Mouse (Mus musculus): ENCODE results near the gene Lpp. TPM values are rescaled to one million over a fixed set of nuclear protein-coding genes. Genes with fewer than 3 reads are reported as not detected.

Gene Lpp
- not detected in 2 replicates for polyA plus RNA-seq (2012)

- no peak for TF ChIP-seq GATA1 (IDR thresholded peaks at IDR 0.05; ENCODE audit: low read length)
Observed at GRCm38 (mm10) chr16:24392651-24393555, at the start of gene Lpp. Lpp (plus strand) TSS chr16:24393507.

- no peak for TF ChIP-seq GATA1 (IDR thresholded peaks at IDR 0.05; ENCODE audit: low read length)
Observed at GRCm38 (mm10) chr16:24347582-24348411, 45.5 kb upstream of the Lpp start.

GRCm38 (mm10) chr16:24350306-24350705 is 43.0 kb upstream of the Lpp start:
- no peak for TF ChIP-seq GATA1 (IDR thresholded peaks at IDR 0.05; ENCODE audit: low read length)

GRCm38 (mm10) chr16:24350751-24351150 is 42.6 kb upstream of the Lpp start:
- TF ChIP-seq GATA1 (IDR thresholded peaks at IDR 0.05; ENCODE audit: low read length): no peak

- TF ChIP-seq GATA1 (IDR thresholded peaks at IDR 0.05; ENCODE audit: low read length): no peak
Observed at GRCm38 (mm10) chr16:24351811-24352210, 41.5 kb upstream of the Lpp start.

GRCm38 (mm10) chr16:24353816-24354215 is 39.5 kb upstream of the Lpp start:
- TF ChIP-seq GATA1 (IDR thresholded peaks at IDR 0.05; ENCODE audit: low read length): no peak

GRCm38 (mm10) chr16:24361667-24362066 is 31.6 kb upstream of the Lpp start:
- TF ChIP-seq GATA1 (IDR thresholded peaks at IDR 0.05; ENCODE audit: low read length): no peak

GRCm38 (mm10) chr16:24364030-24364687 is 29.1 kb upstream of the Lpp start:
- no peak for TF ChIP-seq GATA1 (IDR thresholded peaks at IDR 0.05; ENCODE audit: low read length)

- no peak for TF ChIP-seq GATA1 (IDR thresholded peaks at IDR 0.05; ENCODE audit: low read length)
Observed at GRCm38 (mm10) chr16:24365900-24366299, 27.4 kb upstream of the Lpp start.

- TF ChIP-seq GATA1 (IDR thresholded peaks at IDR 0.05; ENCODE audit: low read length): no peak
Observed at GRCm38 (mm10) chr16:24367071-24367470, 26.2 kb upstream of the Lpp start.

- TF ChIP-seq GATA1 (IDR thresholded peaks at IDR 0.05; ENCODE audit: low read length): no peak
Observed at GRCm38 (mm10) chr16:24367506-24367905, 25.8 kb upstream of the Lpp start.

- no peak for TF ChIP-seq GATA1 (IDR thresholded peaks at IDR 0.05; ENCODE audit: low read length)
Observed at GRCm38 (mm10) chr16:24376478-24376877, 16.8 kb upstream of the Lpp start.

GRCm38 (mm10) chr16:24390596-24390995 is 2.7 kb upstream of the Lpp start:
- no peak for TF ChIP-seq GATA1 (IDR thresholded peaks at IDR 0.05; ENCODE audit: low read length)

- TF ChIP-seq GATA1 (IDR thresholded peaks at IDR 0.05; ENCODE audit: low read length): no peak
Observed at GRCm38 (mm10) chr16:24391111-24391510, 2.2 kb upstream of the Lpp start.

- TF ChIP-seq GATA1 (IDR thresholded peaks at IDR 0.05; ENCODE audit: low read length): no peak
Observed at GRCm38 (mm10) chr16:24391901-24392300, 1.4 kb upstream of the Lpp start.
